Mouse (Mus musculus) liver, adult 2 months (tissue): ENCODE data around the gene Limd2.

Experiments used
- CTCF ChIP-seq: fragments of 200-500 bp; IDR thresholded peaks from 2 replicates; pipeline ENCODE4 v1.5.1; 2011; ENCODE audit warnings: low read depth, low read length, control low read depth
- POLR2A ChIP-seq: fragments of 200-500 bp; IDR thresholded peaks from 2 replicates; pipeline ENCODE4 v1.6.1; 2011; ENCODE audit warnings: low read length, control low read depth; ENCODE audit not compliant: insufficient read depth; ENCODE audit errors: extremely low read depth

- TF ChIP-seq CTCF (no peak), POLR2A (no peak)
These were observed 26.7 kb upstream of the Limd2 start for GRCm38 (mm10) chr11:106187326-106187725.
